Mouse (Mus musculus): ENCODE data around the gene Copa. TPM values are rescaled to one million over a fixed set of nuclear protein-coding genes. Genes with fewer than 3 reads are reported as not detected.
A peak's percentile ranks its signal among the peaks of the same experiment; 100 is the strongest.

The Copa gene
- total and polyA plus RNA-seq, 3 experiments: 81.2 to 118 (median 92.3) TPM

GRCm38 (mm10) chr1:172148955-172149815 is 66.9 kb downstream of the Copa start:
- H3K4me3 ChIP-seq (ENCODE audit: control insufficient read depth in 1 of 2, insufficient read depth in 1 of 2, low read depth in 2 of 2, low read length in 2 of 2): peak overlapping the region; percentile 73 to 99
- DNase-seq (ENCODE audit: low read depth, low spot score): peak; percentile 72
- peaks cover 28% of the 10 kb centered on the region for H3K79me2 ChIP-seq (ENCODE audit: control insufficient read depth, insufficient read depth, low read length, poor library complexity)
- peaks cover 0 to 10% of the 10 kb centered on the region in 2 experiments; a peak in 3 of 4 replicates for H3K4me1 ChIP-seq (ENCODE audit: control insufficient read depth in 1 of 2, insufficient read depth in 2 of 2, low read length in 2 of 2)
- peaks cover 6 to 12% of the 10 kb centered on the region in 2 experiments for H3K36me3 ChIP-seq (ENCODE audit: control insufficient read depth in 1 of 2, insufficient read depth in 2 of 2, low read length in 2 of 2)
- H3K9me3 ChIP-seq (replicated peaks; ENCODE audit: insufficient read depth, low read length): no peaks in the 10 kb centered on the region
- peak overlapping the region; percentile 99 for H3K9ac ChIP-seq (ENCODE audit: control insufficient read depth, low read depth, low read length, poor library complexity, severe bottlenecking)
- H3K27me3 ChIP-seq (ENCODE audit: control insufficient read depth in 1 of 2, insufficient read depth in 2 of 2, low read length in 2 of 2): no peaks in the 10 kb centered on the region
- H3K27ac ChIP-seq (ENCODE audit: control insufficient read depth, low read depth, low read length): peak overlapping the region; percentile 89
- TF ChIP-seq TCF12 (IDR thresholded peaks at IDR 0.05; ENCODE audit: low read depth, low read length) (no peak), ZKSCAN1 (IDR thresholded peaks at IDR 0.05; ENCODE audit: low read depth, low read length) (no peak), CTCF (IDR thresholded peaks at IDR 0.05 in 2 of 3, conservative IDR thresholded peaks at IDR 0.05 in 1 of 3; ENCODE audit: control insufficient read depth in 1 of 3, insufficient read depth in 1 of 3, low read depth in 2 of 3, low read length in 3 of 3, poor library complexity in 1 of 3, severe bottlenecking in 1 of 3) (no peak), CHD2 (IDR thresholded peaks at IDR 0.05; ENCODE audit: low read length) (no peak), ZMIZ1 (IDR thresholded peaks at IDR 0.05; ENCODE audit: low read depth, low read length) (0 out of 2 replicates have a peak, but pooled peaks have one; percentile 3), MYC (IDR thresholded peaks at IDR 0.05; ENCODE audit: low read depth, low read length) (no peak; the same call in 1 of the 2 replicates), MEF2A (IDR thresholded peaks at IDR 0.05; ENCODE audit: extremely low read depth, insufficient replicate concordance, low read depth, low read length, poor library complexity, severe bottlenecking) (no peak), GABPA (IDR thresholded peaks at IDR 0.05; ENCODE audit: low read depth, low read length) (no peak), UBTF (IDR thresholded peaks at IDR 0.05; ENCODE audit: borderline replicate concordance, insufficient read depth, low read depth, low read length) (no peak), ZNF384 (IDR thresholded peaks at IDR 0.05; ENCODE audit: low read depth, low read length) (no peak), POLR2AphosphoS2 (IDR thresholded peaks at IDR 0.05; ENCODE audit: low read length) (no peak), MAZ (IDR thresholded peaks at IDR 0.05; ENCODE audit: low read depth, low read length) (no peak), HCFC1 (IDR thresholded peaks at IDR 0.05; ENCODE audit: low read depth, low read length) (peak; percentile 28; the same call in 1 of the 2 replicates), SMC3 (IDR thresholded peaks at IDR 0.05; ENCODE audit: low read depth, low read length) (no peak), MAX (IDR thresholded peaks at IDR 0.05; ENCODE audit: low read length) (peak; percentile 47), BHLHE40 (IDR thresholded peaks at IDR 0.05; ENCODE audit: borderline replicate concordance, low read depth, low read length) (no peak), USF1 (IDR thresholded peaks at IDR 0.05; ENCODE audit: low read depth, low read length) (no peak), MYB (IDR thresholded peaks at IDR 0.05; ENCODE audit: low read depth, low read length) (no peak), POLR2AphosphoS5 (IDR thresholded peaks at IDR 0.05; ENCODE audit: borderline replicate concordance, low read depth, low read length) (no peak), MXI1 (IDR thresholded peaks at IDR 0.05; ENCODE audit: low read depth, low read length) (no peak; the same call in 1 of the 2 replicates), TBP (IDR thresholded peaks at IDR 0.05; ENCODE audit: low read depth, low read length) (0 out of 2 replicates have a peak, but pooled peaks have one; percentile 27), KAT2A (conservative IDR thresholded peaks at IDR 0.05; ENCODE audit: low read depth, low read length) (no peak), NELFE (IDR thresholded peaks at IDR 0.05; ENCODE audit: low read depth, low read length) (no peak), NRF1 (IDR thresholded peaks at IDR 0.05; ENCODE audit: insufficient read depth, low read depth, low read length, poor library complexity, severe bottlenecking) (0 out of 2 replicates have a peak, but pooled peaks have one; percentile 16), SIN3A (IDR thresholded peaks at IDR 0.05; ENCODE audit: low read length) (peak; percentile 64; the same call in 1 of the 2 replicates), ZC3H11A (IDR thresholded peaks at IDR 0.05; ENCODE audit: low read depth, low read length) (no peak), E2F4 (IDR thresholded peaks at IDR 0.05; ENCODE audit: borderline replicate concordance, low read depth, low read length) (no peak), GATA1 (IDR thresholded peaks at IDR 0.05; ENCODE audit: low read depth, low read length) (peak; percentile 52; the same call in 1 of the 2 replicates), ELF1 (IDR thresholded peaks at IDR 0.05; ENCODE audit: low read depth, low read length) (no peak), EP300 (IDR thresholded peaks at IDR 0.05; ENCODE audit: low read depth in 1 of 2, low read length in 2 of 2) (peak in 1 of 2 experiments; percentile 4; a peak in 1 of 4 replicates), RAD21 (IDR thresholded peaks at IDR 0.05; ENCODE audit: low read depth, low read length) (no peak), POLR2A (IDR thresholded peaks at IDR 0.05; ENCODE audit: control insufficient read depth in 1 of 2, insufficient read depth in 1 of 2, low read depth in 1 of 2, low read length in 2 of 2, poor library complexity in 1 of 2) (no peak; a peak in 1 of 4 replicates), ETS1 (IDR thresholded peaks at IDR 0.05; ENCODE audit: low read depth, low read length) (no peak), RCOR1 (IDR thresholded peaks at IDR 0.05; ENCODE audit: low read depth, low read length) (no peak), USF2 (IDR thresholded peaks at IDR 0.05; ENCODE audit: borderline replicate concordance in 1 of 2, insufficient read depth in 1 of 2, low read depth in 1 of 2, low read length in 2 of 2) (no peak)
